Mouse (Mus musculus) natural killer cell, adult 2 months (primary cell): ENCODE data around the gene Cyth1.

Experiments used
- DNase-seq, 2 experiments: peaks; one replicate each; pipeline ENCODE4 v3.0.0; 2022; ENCODE audit warnings: low spot score in 2 of 2

Cyth1 gene

GRCm38 (mm10) chr11:118114581-118115110, 133.7 kb downstream of the Cyth1 start:
- DNase-seq, result peak in 1 of 2 experiments; percentile 35

- DNase-seq, result no peak
Measured at GRCm38 (mm10) chr11:118113516-118114205, 134.7 kb downstream of the Cyth1 start.

- DNase-seq, result peak; percentile 82 to 87
Measured at GRCm38 (mm10) chr11:118104001-118104400, 144.4 kb downstream of the Cyth1 start.

GRCm38 (mm10) chr11:118103383-118103782, 145.0 kb downstream of the Cyth1 start:
- no peak for DNase-seq

GRCm38 (mm10) chr11:118102838-118103237, 145.6 kb downstream of the Cyth1 start:
- peak; percentile 92 to 95 for DNase-seq

- DNase-seq, result no peak
Measured at GRCm38 (mm10) chr11:118101133-118101532, 147.3 kb downstream of the Cyth1 start.

- no peak for DNase-seq
Measured at GRCm38 (mm10) chr11:118096736-118097135, 151.7 kb downstream of the Cyth1 start.

GRCm38 (mm10) chr11:118095004-118095403, 153.4 kb downstream of the Cyth1 start:
- no peak for DNase-seq

GRCm38 (mm10) chr11:118091002-118091670, 157.3 kb downstream of the Cyth1 start:
- no peak for DNase-seq

GRCm38 (mm10) chr11:118088896-118089295, 159.5 kb downstream of the Cyth1 start:
- no peak for DNase-seq

- DNase-seq, result no peak
Measured at GRCm38 (mm10) chr11:118085961-118086360, 162.4 kb downstream of the Cyth1 start.

GRCm38 (mm10) chr11:118085176-118085575, 163.2 kb downstream of the Cyth1 start:
- no peak for DNase-seq

GRCm38 (mm10) chr11:118084266-118084665, 164.1 kb downstream of the Cyth1 start:
- DNase-seq, result no peak

- peak; percentile 40 to 67 for DNase-seq
Measured at GRCm38 (mm10) chr11:118083811-118084210, 164.6 kb downstream of the Cyth1 start.

GRCm38 (mm10) chr11:118082294-118082693, 166.1 kb downstream of the Cyth1 start:
- DNase-seq, result no peak
